Mouse (Mus musculus): ENCODE data around the gene Adamts2.

DNA sequence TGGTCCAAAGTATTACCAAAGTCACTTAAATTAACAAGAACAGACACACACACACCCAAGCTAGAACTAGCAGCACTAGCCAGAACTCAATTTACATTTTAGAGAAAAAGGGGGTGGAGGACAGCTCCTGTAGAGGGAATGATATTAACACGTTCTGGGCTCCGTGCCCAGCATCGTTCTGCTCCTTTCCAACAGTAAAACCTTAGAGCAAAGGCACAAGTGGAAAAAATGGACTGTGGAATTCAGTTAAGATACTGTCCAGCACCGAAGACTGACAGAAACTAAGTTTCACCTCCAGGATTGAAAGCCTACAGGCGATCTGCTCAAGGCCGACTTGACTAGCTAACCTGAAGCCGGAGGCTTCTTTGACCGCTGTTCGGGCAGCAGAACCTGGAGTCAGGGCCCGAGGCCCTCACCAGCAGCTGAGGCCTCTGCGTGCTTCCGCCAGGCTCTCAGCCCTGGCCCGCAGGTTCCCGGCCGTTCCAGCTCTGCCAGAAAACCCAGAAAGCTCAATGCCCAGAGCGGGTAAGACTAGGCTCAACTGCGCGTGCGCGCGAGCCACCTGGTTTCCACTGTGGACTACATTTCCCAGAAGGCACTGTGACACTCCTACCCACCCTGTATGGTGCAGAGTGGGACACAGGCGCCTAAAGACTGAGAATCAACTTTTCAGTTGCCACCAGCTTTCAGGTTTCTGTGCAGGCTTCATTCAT is 239.3 kb downstream of the Adamts2 start, which contains the start of gene Zfp879:
- TF ChIP-seq CTCF (IDR thresholded peaks at IDR 0.05; ENCODE audit: low read depth, low read length) (no peak), POLR2A (IDR thresholded peaks at IDR 0.05; ENCODE audit: borderline replicate concordance, low read depth, low read length) (no peak)

Data from bone marrow macrophage, adult 2 months (primary cell).